Mouse (Mus musculus): Measurements from ENCODE around the gene Akap6.

- TF ChIP-seq CTCF (IDR thresholded peaks at IDR 0.05; ENCODE audit: low read depth) (no peak), EP300 (IDR thresholded peaks at IDR 0.05; ENCODE audit: low read depth) (no peak)
Observed at GRCm38 (mm10) chr12:53144122-53144695, 445.0 kb downstream of the Akap6 start.
